Mouse (Mus musculus) neural tube, embryonic 14.5 days (tissue): ENCODE measurements around the gene Ddx46. TPM values are rescaled to one million over a fixed set of nuclear protein-coding genes. Genes with fewer than 3 reads are reported as not detected.

Experiments
- ATAC-seq: fragments of 200-750 bp; cut with Nextera tagmentation; 2 replicates; pipeline ENCODE4 v1.8.0; 2017; ENCODE audit warnings: low read depth, mild to moderate bottlenecking, moderate TSS enrichment, moderate library complexity
- H3K27ac ChIP-seq: fragments of 300-500 bp; sonication (generic); 2 replicates; pipeline ENCODE4 v1.5.1; 2014; ENCODE audit warnings: low read depth, mild to moderate bottlenecking, control low read depth, low read length, moderate library complexity, mixed read lengths
- H3K27me3 ChIP-seq: fragments of 300-500 bp; sonication (generic); 2 replicates; pipeline ENCODE4 v1.6.1; 2014; ENCODE audit warnings: low read length; ENCODE audit not compliant: control insufficient read depth, insufficient read depth
- H3K36me3 ChIP-seq: fragments of 300-500 bp; sonication (generic); 2 replicates; pipeline ENCODE4 v1.6.1; 2014; ENCODE audit warnings: low read length, mixed read lengths; ENCODE audit not compliant: control insufficient read depth, insufficient read depth
- H3K4me1 ChIP-seq: fragments of 300-500 bp; sonication (generic); 2 replicates; pipeline ENCODE4 v1.6.1; 2014; ENCODE audit warnings: low read length; ENCODE audit not compliant: control insufficient read depth, insufficient read depth
- H3K4me2 ChIP-seq: fragments of 300-500 bp; sonication (generic); 2 replicates; pipeline ENCODE4 v1.6.1; 2014; ENCODE audit warnings: mild to moderate bottlenecking, low read depth, low read length, control low read depth
- H3K4me3 ChIP-seq: fragments of 300-500 bp; sonication (generic); 2 replicates; pipeline ENCODE4 v1.5.1; 2014; ENCODE audit warnings: low read depth, low read length, control low read depth, mixed read lengths
- H3K9ac ChIP-seq: fragments of 300-500 bp; sonication (generic); replicated peaks from 2 replicates; pipeline ENCODE4 v1.6.1; 2014; ENCODE audit warnings: low read depth, mild to moderate bottlenecking, control low read depth, low read length, mixed read lengths
- H3K9me3 ChIP-seq: fragments of 300-500 bp; sonication (generic); 2 replicates; pipeline ENCODE4 v1.6.1; 2016; ENCODE audit warnings: low read length; ENCODE audit not compliant: control insufficient read depth
- WGBS: fragments of 180-500 bp; shearing (Covaris S2); extraction: QIAGEN DNeasy Blood & Tissue Kit; methylation state at CpG from one replicate; pipeline ENCODE4 v1.1.7; 2014; 5-methylcytosine and 5-hydroxymethylcytosine counted together
- polyA plus RNA-seq: library from polyadenylated mRNA; unstranded; fragments of >200 nt; fragmentation: Nextera tagmentation; extraction: Ambion mirVana; gene quantifications from 2 replicates; pipeline ENCODE4 v1.2.1, GENCODE M21; 2014

Ddx46 gene
- polyA plus RNA-seq, 1 experiment from 2014 or later: 31.2 TPM

GRCm38 (mm10) chr13:55727120-55727838, 92.5 kb downstream of the Ddx46 start, which contains the start of gene Pcbd2:
Gene Pcbd2 (plus strand): TSS chr13:55727368.
- under 1% methylated on average over 67 of the region's 73 CpGs for WGBS
- peak; percentile 89 for ATAC-seq
- H3K27me3 ChIP-seq: no peaks in the 10 kb centered on the region

GRCm38 (mm10) chr13:55727839-55728238, 93.0 kb downstream of the Ddx46 start:
- peak overlapping the region; percentile 90 for H3K27ac ChIP-seq
- H3K4me2 ChIP-seq: peak overlapping the region; percentile 63
- peaks cover 17% of the 10 kb centered on the region; the same call in 1 of the 2 replicates for H3K36me3 ChIP-seq
- H3K9me3 ChIP-seq: no peaks in the 10 kb centered on the region
- H3K9ac ChIP-seq: peak overlapping the region; percentile 68
- peaks cover 4% of the 10 kb centered on the region; the same call in 1 of the 2 replicates for H3K4me1 ChIP-seq
- whole genome bisulfite sequencing: 4% methylated on average over 19 of the region's 19 CpGs
- H3K4me3 ChIP-seq: peak overlapping the region; percentile 50
- H3K27me3 ChIP-seq: no peaks in the 10 kb centered on the region
- peak; percentile 65; the same call in 1 of the 2 replicates for ATAC-seq

More at GRCm38 (mm10) chr13:55727120-55727838, 92.5 kb downstream of the Ddx46 start, which contains the start of gene Pcbd2:
- Histone ChIP-seq H3K36me3 (peaks cover 19% of the 10 kb centered on the region; the same call in 1 of the 2 replicates), H3K27ac (peak within 1 kb of the TSS; percentile 90), H3K9me3 (no peaks in the 10 kb centered on the region), H3K4me3 (peak within 1 kb of the TSS; percentile 50), H3K9ac (peak within 1 kb of the TSS; percentile 68), H3K4me2 (peak within 1 kb of the TSS; percentile 63), H3K4me1 (peaks cover 4% of the 10 kb centered on the region; the same call in 1 of the 2 replicates)

DNA sequence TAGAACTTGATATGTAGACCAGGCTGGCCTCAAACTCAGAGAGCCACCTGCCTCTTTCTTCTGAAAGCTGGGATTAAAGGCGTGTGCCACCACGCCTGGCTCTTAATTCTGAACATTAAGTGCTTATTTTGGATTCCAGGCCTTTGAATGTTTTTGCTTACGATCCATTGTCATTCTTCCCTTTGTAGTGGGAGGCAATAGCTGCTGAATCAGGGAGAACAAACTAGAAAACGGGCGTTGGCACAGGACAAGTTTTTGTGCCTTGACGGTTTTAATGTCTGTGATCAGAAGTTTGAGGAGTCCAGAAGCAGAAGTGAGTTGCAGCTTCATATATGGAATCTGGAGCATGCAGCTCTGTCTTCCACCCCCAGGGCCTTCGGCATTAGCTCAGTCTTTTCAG, 95.9 kb downstream of the Ddx46 start:
- no peaks in the 10 kb centered on the region for H3K9me3 ChIP-seq
- no peak overlapping the region for H3K9ac ChIP-seq
- H3K27me3 ChIP-seq: no peaks in the 10 kb centered on the region
- H3K36me3 ChIP-seq: 0 out of 2 replicates have a peak, but pooled peaks cover 7% of the 10 kb centered on the region
- H3K4me2 ChIP-seq: no peak overlapping the region
- no peak overlapping the region for H3K27ac ChIP-seq
- ATAC-seq: no peak
- peaks cover 4% of the 10 kb centered on the region; the same call in 1 of the 2 replicates for H3K4me1 ChIP-seq
- no peak overlapping the region for H3K4me3 ChIP-seq
- WGBS: 87% methylated on average over 7 of the region's 7 CpGs

Other genes starting within 250 kb of the Ddx46 start
- gene Slc34a1, start 236.8 kb upstream of the Ddx46 start, polyA plus RNA-seq: 0.19 and 0.32 TPM in 2 replicates
- gene Pfn3, start 219.8 kb upstream of the Ddx46 start, polyA plus RNA-seq: 0.55 and 1.2 TPM in 2 replicates
- gene F12, start 208.2 kb upstream of the Ddx46 start, polyA plus RNA-seq: 0.18 TPM in 1 of 2 replicates, not detected in the other
- gene Grk6, start 190.0 kb upstream of the Ddx46 start, polyA plus RNA-seq: 39.0 and 42.1 TPM in 2 replicates
- gene Prr7, start 170.8 kb upstream of the Ddx46 start, polyA plus RNA-seq: 5.8 and 6.7 TPM in 2 replicates
- gene Dbn1, start 146.9 kb upstream of the Ddx46 start, polyA plus RNA-seq: 376 and 450 TPM in 2 replicates
- gene Pdlim7, start 121.4 kb upstream of the Ddx46 start, polyA plus RNA-seq: 142 and 163 TPM in 2 replicates
- 4.2 and 4.6 TPM in 2 replicates for gene Dok3, start 105.7 kb upstream of the Ddx46 start, polyA plus RNA-seq
- gene Ddx41, start 98.4 kb upstream of the Ddx46 start, polyA plus RNA-seq: 51.3 and 54.1 TPM in 2 replicates
- 47.1 and 50.1 TPM in 2 replicates for gene Fam193b, start 63.9 kb upstream of the Ddx46 start, polyA plus RNA-seq
- 49.3 and 57.0 TPM in 2 replicates for gene Tmed9, start 61.3 kb upstream of the Ddx46 start, polyA plus RNA-seq
- gene B4galt7, start 35.1 kb upstream of the Ddx46 start, polyA plus RNA-seq: 32.7 and 40.4 TPM in 2 replicates
- 112 and 118 TPM in 2 replicates for gene Caml, start 12.0 kb upstream of the Ddx46 start, polyA plus RNA-seq
- gene B230219D22Rik, start 58.1 kb downstream of the Ddx46 start, polyA plus RNA-seq: 97.6 and 107 TPM in 2 replicates
- 150 and 156 TPM in 2 replicates for gene Txndc15, start 79.6 kb downstream of the Ddx46 start, polyA plus RNA-seq
- gene Pcbd2, start 92.3 kb downstream of the Ddx46 start, polyA plus RNA-seq: 19.6 and 23.9 TPM in 2 replicates
- not detected in 2 replicates for gene Catsper3, start 149.5 kb downstream of the Ddx46 start, polyA plus RNA-seq
- not detected in 2 replicates for gene Pitx1, start 201.2 kb downstream of the Ddx46 start, polyA plus RNA-seq